Mouse (Mus musculus): ENCODE measurements around the gene Mageb2. TPM values are rescaled to one million over a fixed set of nuclear protein-coding genes. Genes with fewer than 3 reads are reported as not detected.
"Not testable (repeated sequence)": the region's sequence is repeated elsewhere in the genome, so short reads cannot be mapped to it uniquely, and the experiment has no call there.

Mageb2 gene
- not detected for total RNA-seq (2021)
- long read RNA-seq, experiment 1: 0 reads
- long read RNA-seq, experiment 2: 0 reads

- intact Hi-C loops (cut with DNase I; ENCODE audit: low total_unique reads); DNase-seq: not testable (repeated sequence)
Observed at GRCm38 (mm10) chrX:91331390-91331789, at the start of gene Mageb2. Gene Mageb2 (plus strand): TSS chrX:91331690.

- intact Hi-C loops (cut with DNase I; ENCODE audit: low total_unique reads); DNase-seq: not testable (repeated sequence)
Observed at GRCm38 (mm10) chrX:91313256-91313655, 18.2 kb upstream of the Mageb2 start.

Other genes starting within 250 kb of the Mageb2 start
- gene Gm5072, start 60.8 kb downstream of the Mageb2 start, total RNA-seq (2021): not detected
- not detected for gene Gm8914, start 148.4 kb downstream of the Mageb2 start, total RNA-seq (2021)
- gene 1700084M14Rik, start 244.2 kb downstream of the Mageb2 start, total RNA-seq (2021): not detected

All from gastrocnemius, postnatal 14 days (tissue).